Mouse (Mus musculus): ENCODE results near the gene Limk1. TPM values are rescaled to one million over a fixed set of nuclear protein-coding genes. Genes with fewer than 3 reads are reported as not detected.

The Limk1 gene
- polyA plus RNA-seq, 1 experiment from 2014 or later, result 10.3 TPM

DNA sequence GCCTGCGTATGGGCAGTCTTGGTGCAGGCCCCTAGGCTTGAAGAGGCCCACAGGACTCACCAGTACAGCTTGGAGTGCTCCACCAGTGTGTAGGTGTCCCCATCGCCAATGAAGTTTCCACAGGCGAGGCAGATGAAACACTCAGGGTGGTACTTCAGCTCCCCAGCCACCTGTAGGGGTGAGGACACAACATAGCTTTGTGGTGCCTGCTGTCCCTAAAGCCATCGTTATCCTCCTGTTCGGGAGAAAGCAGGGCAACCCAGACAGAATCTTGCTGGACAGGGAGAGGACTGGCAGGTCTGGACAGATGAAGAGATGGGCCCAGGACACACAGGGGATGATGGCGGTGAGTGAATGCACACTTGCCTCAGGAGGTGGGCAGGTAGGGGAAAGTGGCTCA is 15.8 kb downstream of the Limk1 start:
- ATAC-seq (ENCODE audit: insufficient read depth, low FRiP score, low TSS enrichment) (no peak), DNase-seq (ENCODE audit: low spot score) (no peak)
- Histone ChIP-seq H3K9ac (ENCODE audit: low read length) (no peak overlapping the region), H3K4me3 (ENCODE audit: low read depth, low read length) (no peak overlapping the region), H3K4me1 (ENCODE audit: control insufficient read depth, insufficient read depth, low read length) (peaks cover 19% of the 10 kb centered on the region), H3K27me3 (ENCODE audit: control insufficient read depth, insufficient read depth, low read length) (no peaks in the 10 kb centered on the region), H3K36me3 (ENCODE audit: control insufficient read depth, insufficient read depth, low read length) (peaks cover 4% of the 10 kb centered on the region; the same call in 1 of the 2 replicates), H3K4me2 (ENCODE audit: low read depth) (no peak overlapping the region), H3K27ac (ENCODE audit: low read depth, low read length) (no peak overlapping the region), H3K9me3 (ENCODE audit: control insufficient read depth, low read length) (no peaks in the 10 kb centered on the region)
- WGBS, result 87% methylated on average over 6 of the region's 6 CpGs

DNA sequence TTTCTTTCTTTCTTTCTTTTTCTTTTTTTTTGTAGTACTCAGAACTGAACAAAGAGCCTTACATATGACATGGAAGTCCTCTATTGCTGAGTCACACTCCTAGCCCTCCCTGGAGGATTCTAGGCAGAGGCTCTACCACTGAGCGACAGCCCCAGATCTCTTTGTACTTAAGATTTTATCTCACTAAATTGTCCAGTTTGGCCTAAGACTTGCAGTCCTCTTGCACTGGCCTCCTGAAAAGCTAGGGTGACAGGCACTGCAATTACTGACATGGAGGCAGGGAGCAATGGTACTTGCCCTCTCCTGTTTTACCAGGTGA is 16.2 kb downstream of the Limk1 start:
- Histone ChIP-seq H3K27me3 (ENCODE audit: control insufficient read depth, insufficient read depth, low read length) (no peaks in the 10 kb centered on the region), H3K4me3 (ENCODE audit: low read depth, low read length) (no peak overlapping the region), H3K9me3 (ENCODE audit: control insufficient read depth, low read length) (no peaks in the 10 kb centered on the region), H3K4me1 (ENCODE audit: control insufficient read depth, insufficient read depth, low read length) (peaks cover 19% of the 10 kb centered on the region), H3K36me3 (ENCODE audit: control insufficient read depth, insufficient read depth, low read length) (peaks cover 4% of the 10 kb centered on the region; the same call in 1 of the 2 replicates), H3K9ac (ENCODE audit: low read length) (no peak overlapping the region), H3K27ac (ENCODE audit: low read depth, low read length) (peak overlapping the region; percentile 79), H3K4me2 (ENCODE audit: low read depth) (no peak overlapping the region)
- DNase-seq (ENCODE audit: low spot score), result no peak
- ATAC-seq (ENCODE audit: insufficient read depth, low FRiP score, low TSS enrichment), result no peak
- 92% methylated on average over 1 of the region's 1 CpGs for WGBS

GRCm38 (mm10) chr5:134671335-134672197 is 16.8 kb downstream of the Limk1 start:
- DNase-seq (ENCODE audit: low spot score) (peak; percentile 53), ATAC-seq (ENCODE audit: insufficient read depth, low FRiP score, low TSS enrichment) (0 out of 2 replicates have a peak, but pooled peaks have one; percentile 26)
- peaks cover 17% of the 10 kb centered on the region for H3K4me1 ChIP-seq (ENCODE audit: control insufficient read depth, insufficient read depth, low read length)
- H3K9me3 ChIP-seq (ENCODE audit: control insufficient read depth, low read length), result no peaks in the 10 kb centered on the region
- no peak overlapping the region for H3K9ac ChIP-seq (ENCODE audit: low read length)
- peak overlapping the region; percentile 79 for H3K27ac ChIP-seq (ENCODE audit: low read depth, low read length)
- H3K4me2 ChIP-seq (ENCODE audit: low read depth), result no peak overlapping the region
- H3K36me3 ChIP-seq (ENCODE audit: control insufficient read depth, insufficient read depth, low read length), result peaks cover 4% of the 10 kb centered on the region; the same call in 1 of the 2 replicates
- no peak overlapping the region for H3K4me3 ChIP-seq (ENCODE audit: low read depth, low read length)
- H3K27me3 ChIP-seq (ENCODE audit: control insufficient read depth, insufficient read depth, low read length), result no peaks in the 10 kb centered on the region
- 61% methylated on average over 17 of the region's 17 CpGs for WGBS

GRCm38 (mm10) chr5:134669001-134669708 is 19.2 kb downstream of the Limk1 start:
- no peaks in the 10 kb centered on the region for H3K9me3 ChIP-seq (ENCODE audit: control insufficient read depth, low read length)
- peaks cover 4% of the 10 kb centered on the region; the same call in 1 of the 2 replicates for H3K36me3 ChIP-seq (ENCODE audit: control insufficient read depth, insufficient read depth, low read length)
- H3K4me2 ChIP-seq (ENCODE audit: low read depth), result no peak overlapping the region
- DNase-seq (ENCODE audit: low spot score) (no peak), ATAC-seq (ENCODE audit: insufficient read depth, low FRiP score, low TSS enrichment) (no peak)
- peaks cover 5% of the 10 kb centered on the region; the same call in 1 of the 2 replicates for H3K4me1 ChIP-seq (ENCODE audit: control insufficient read depth, insufficient read depth, low read length)
- no peak overlapping the region for H3K4me3 ChIP-seq (ENCODE audit: low read depth, low read length)
- H3K9ac ChIP-seq (ENCODE audit: low read length), result no peak overlapping the region
- H3K27me3 ChIP-seq (ENCODE audit: control insufficient read depth, insufficient read depth, low read length), result no peaks in the 10 kb centered on the region
- H3K27ac ChIP-seq (ENCODE audit: low read depth, low read length), result no peak overlapping the region
- 78% methylated on average over 20 of the region's 20 CpGs for WGBS

DNA sequence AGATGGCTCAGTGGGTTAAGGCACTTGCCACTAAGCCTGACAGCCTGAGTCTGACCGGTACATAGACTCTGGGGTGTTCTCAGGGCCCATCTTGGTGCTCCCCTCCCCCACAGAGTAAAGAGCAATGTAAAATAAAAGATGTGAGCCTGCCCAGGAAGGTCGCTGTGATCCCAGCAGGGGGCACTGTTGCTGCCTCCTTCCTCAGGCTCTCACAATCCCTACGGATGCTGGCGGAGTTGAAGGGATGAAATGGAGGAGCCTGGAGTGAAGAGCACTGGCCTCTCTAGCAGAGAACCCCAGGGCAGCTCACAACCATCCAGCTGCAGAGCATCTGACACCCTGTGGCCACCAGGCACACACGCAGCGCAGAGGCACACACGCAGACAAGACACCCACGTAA is 19.9 kb downstream of the Limk1 start:
- DNase-seq (ENCODE audit: low spot score) (peak; percentile 70), ATAC-seq (ENCODE audit: insufficient read depth, low FRiP score, low TSS enrichment) (no peak)
- no peak overlapping the region for H3K9ac ChIP-seq (ENCODE audit: low read length)
- no peak overlapping the region for H3K4me2 ChIP-seq (ENCODE audit: low read depth)
- no peaks in the 10 kb centered on the region for H3K27me3 ChIP-seq (ENCODE audit: control insufficient read depth, insufficient read depth, low read length)
- WGBS, result 34% methylated on average over 8 of the region's 8 CpGs
- no peak overlapping the region for H3K27ac ChIP-seq (ENCODE audit: low read depth, low read length)
- peaks cover 7% of the 10 kb centered on the region for H3K36me3 ChIP-seq (ENCODE audit: control insufficient read depth, insufficient read depth, low read length)
- no peak overlapping the region for H3K4me3 ChIP-seq (ENCODE audit: low read depth, low read length)
- no peaks in the 10 kb centered on the region for H3K9me3 ChIP-seq (ENCODE audit: control insufficient read depth, low read length)
- H3K4me1 ChIP-seq (ENCODE audit: control insufficient read depth, insufficient read depth, low read length), result peaks cover 5% of the 10 kb centered on the region; the same call in 1 of the 2 replicates

- no peak overlapping the region for H3K27ac ChIP-seq (ENCODE audit: low read depth, low read length)
- 79% methylated on average over 4 of the region's 4 CpGs for WGBS
Measured at GRCm38 (mm10) chr5:134656708-134657107, 31.7 kb downstream of the Limk1 start.

GRCm38 (mm10) chr5:134652015-134652414 is 36.4 kb downstream of the Limk1 start:
- Histone ChIP-seq H3K9me3 (ENCODE audit: control insufficient read depth, low read length) (no peaks in the 10 kb centered on the region), H3K4me1 (ENCODE audit: control insufficient read depth, insufficient read depth, low read length) (no peaks in the 10 kb centered on the region), H3K4me2 (ENCODE audit: low read depth) (no peak overlapping the region), H3K36me3 (ENCODE audit: control insufficient read depth, insufficient read depth, low read length) (no peaks in the 10 kb centered on the region), H3K27me3 (ENCODE audit: control insufficient read depth, insufficient read depth, low read length) (no peaks in the 10 kb centered on the region), H3K9ac (ENCODE audit: low read length) (no peak overlapping the region), H3K4me3 (ENCODE audit: low read depth, low read length) (no peak overlapping the region), H3K27ac (ENCODE audit: low read depth, low read length) (no peak overlapping the region)
- DNase-seq (ENCODE audit: low spot score), result no peak
- WGBS, result 52% methylated on average over 7 of the region's 7 CpGs
- no peak for ATAC-seq (ENCODE audit: insufficient read depth, low FRiP score, low TSS enrichment)

More at GRCm38 (mm10) chr5:134656708-134657107, 31.7 kb downstream of the Limk1 start:
- DNase-seq (ENCODE audit: low spot score) (no peak), ATAC-seq (ENCODE audit: insufficient read depth, low FRiP score, low TSS enrichment) (no peak)
- peaks cover 4% of the 10 kb centered on the region; the same call in 1 of the 2 replicates for H3K36me3 ChIP-seq (ENCODE audit: control insufficient read depth, insufficient read depth, low read length)
- no peaks in the 10 kb centered on the region for H3K9me3 ChIP-seq (ENCODE audit: control insufficient read depth, low read length)
- H3K4me3 ChIP-seq (ENCODE audit: low read depth, low read length), result no peak overlapping the region
- no peak overlapping the region for H3K4me2 ChIP-seq (ENCODE audit: low read depth)
- H3K9ac ChIP-seq (ENCODE audit: low read length), result no peak overlapping the region
- H3K27me3 ChIP-seq (ENCODE audit: control insufficient read depth, insufficient read depth, low read length), result no peaks in the 10 kb centered on the region
- H3K4me1 ChIP-seq (ENCODE audit: control insufficient read depth, insufficient read depth, low read length), result no peaks in the 10 kb centered on the region

GRCm38 (mm10) chr5:134650926-134651325 is 37.5 kb downstream of the Limk1 start:
- WGBS, result 41% methylated on average over 4 of the region's 5 CpGs
- Histone ChIP-seq H3K9me3 (ENCODE audit: control insufficient read depth, low read length) (no peaks in the 10 kb centered on the region), H3K4me1 (ENCODE audit: control insufficient read depth, insufficient read depth, low read length) (no peaks in the 10 kb centered on the region), H3K4me2 (ENCODE audit: low read depth) (no peak overlapping the region), H3K9ac (ENCODE audit: low read length) (no peak overlapping the region), H3K27ac (ENCODE audit: low read depth, low read length) (no peak overlapping the region), H3K27me3 (ENCODE audit: control insufficient read depth, insufficient read depth, low read length) (no peaks in the 10 kb centered on the region), H3K4me3 (ENCODE audit: low read depth, low read length) (no peak overlapping the region), H3K36me3 (ENCODE audit: control insufficient read depth, insufficient read depth, low read length) (no peaks in the 10 kb centered on the region)
- no peak for ATAC-seq (ENCODE audit: insufficient read depth, low FRiP score, low TSS enrichment)
- DNase-seq (ENCODE audit: low spot score), result peak; percentile 51

All from neural tube, embryonic 11.5 days (tissue).